Mouse (Mus musculus): ENCODE data around the gene Il1b.

Gene Il1b

DNA sequence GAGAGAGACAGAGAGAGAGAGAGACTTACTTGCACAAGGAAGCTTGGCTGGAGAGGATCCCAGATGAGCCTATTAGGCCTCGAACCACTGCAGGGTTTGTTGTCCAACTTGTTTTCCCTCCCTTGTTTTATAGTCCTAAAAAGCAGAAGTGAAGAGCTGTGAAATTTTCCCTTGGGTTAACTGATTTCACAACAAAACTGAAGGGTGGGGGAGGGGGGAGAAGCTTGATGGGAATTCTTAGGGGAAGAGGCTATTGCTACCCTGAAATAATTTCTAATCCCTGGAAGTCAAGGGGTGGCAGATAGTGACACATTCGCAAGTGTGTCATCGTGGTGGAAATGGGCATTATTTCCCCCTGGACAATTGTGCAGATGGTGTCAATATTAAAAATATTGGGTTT, at the start of gene Il1b:
TSS of gene Il1b (minus strand) at position 101 of the 400 bp plus-strand sequence.
- DNase-seq (ENCODE audit: low spot score in 2 of 2), result no peak

DNA sequence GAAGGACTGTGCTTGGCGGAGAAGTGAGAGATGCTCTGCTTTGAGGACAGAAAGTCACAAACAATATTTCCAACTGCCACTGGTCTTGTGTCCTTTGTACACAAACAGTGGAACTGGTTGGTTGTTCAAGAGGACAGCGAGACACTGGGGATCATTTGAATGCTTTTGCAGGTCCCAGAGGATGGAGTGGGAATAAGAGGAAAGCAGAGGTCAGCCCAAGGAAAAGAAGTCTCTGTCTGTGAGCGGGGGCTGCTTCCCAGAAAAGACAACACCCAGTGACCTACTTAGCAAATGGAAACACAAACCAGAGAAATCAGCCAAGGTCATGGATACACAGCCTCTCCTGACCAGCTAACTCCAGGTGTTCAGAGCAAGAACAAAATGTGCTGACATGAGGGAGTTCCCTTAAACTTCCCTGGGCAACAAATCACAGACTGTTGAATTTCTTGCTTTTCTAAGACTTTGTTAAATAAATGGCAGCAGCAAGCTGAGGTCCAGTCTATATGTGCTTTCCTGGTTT, 48.5 kb upstream of the Il1b start:
- no peak for DNase-seq (ENCODE audit: low spot score in 2 of 2)

DNA sequence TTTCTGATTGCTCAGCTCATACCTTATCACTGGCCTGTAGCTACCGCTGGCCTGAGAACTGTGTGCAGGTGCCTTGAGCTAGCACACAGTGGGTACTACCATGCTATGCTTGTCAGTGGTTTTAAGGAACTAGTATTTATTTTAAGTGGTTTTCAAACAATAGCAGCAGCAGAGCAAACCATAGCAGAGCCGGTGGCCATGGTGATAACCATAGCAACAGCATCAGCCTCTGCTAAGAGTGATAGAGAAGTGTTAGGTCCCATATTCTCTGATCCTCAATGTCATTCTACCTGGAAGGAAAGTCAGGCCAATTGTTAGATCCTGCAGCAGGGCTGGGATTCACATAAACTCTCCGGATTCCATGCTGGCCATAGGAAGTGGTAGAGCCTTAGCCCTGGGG, 43.7 kb upstream of the Il1b start:
- DNase-seq (ENCODE audit: low spot score in 2 of 2), result no peak

DNA sequence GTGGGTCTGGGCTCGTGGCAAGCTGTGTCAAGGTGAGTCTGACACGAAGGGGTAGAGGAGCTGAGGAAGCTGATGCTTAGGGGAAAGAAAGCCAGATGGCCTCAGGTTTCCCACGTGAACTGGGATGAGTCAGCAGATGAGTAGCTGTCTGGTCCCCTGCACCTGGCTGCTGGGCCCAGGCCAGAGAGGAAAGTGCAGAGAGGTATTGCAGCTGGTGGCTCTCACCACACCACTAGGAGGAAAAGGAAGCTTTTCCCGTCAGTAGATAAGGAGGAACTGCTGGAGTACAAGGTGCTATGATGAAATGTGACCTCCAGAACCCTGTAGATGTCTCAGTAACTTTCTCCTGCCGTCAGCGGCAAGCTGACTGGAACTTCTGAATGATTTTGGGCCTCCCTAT, 42.5 kb upstream of the Il1b start:
- no peak for DNase-seq (ENCODE audit: low spot score in 2 of 2)

DNA sequence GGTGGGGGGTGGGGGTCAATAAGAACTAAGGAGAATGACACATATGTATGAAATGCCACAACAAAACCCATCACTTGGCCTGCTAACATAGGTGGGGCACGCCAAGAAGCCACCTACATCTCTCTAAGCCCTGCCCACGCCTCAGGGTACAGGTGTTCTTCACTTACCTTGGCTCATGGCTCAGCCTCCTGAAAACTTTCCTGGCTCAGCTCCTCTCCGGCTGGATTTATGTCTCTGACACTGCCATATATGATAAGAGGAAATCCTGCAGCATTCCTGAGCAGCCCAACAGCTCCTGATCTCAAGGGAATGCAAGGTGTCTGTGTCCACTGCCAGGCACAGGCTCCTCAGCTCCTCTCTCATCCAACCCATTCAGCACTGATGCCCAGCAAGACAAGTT, 40.7 kb upstream of the Il1b start:
- no peak for DNase-seq (ENCODE audit: low spot score in 2 of 2)

DNA sequence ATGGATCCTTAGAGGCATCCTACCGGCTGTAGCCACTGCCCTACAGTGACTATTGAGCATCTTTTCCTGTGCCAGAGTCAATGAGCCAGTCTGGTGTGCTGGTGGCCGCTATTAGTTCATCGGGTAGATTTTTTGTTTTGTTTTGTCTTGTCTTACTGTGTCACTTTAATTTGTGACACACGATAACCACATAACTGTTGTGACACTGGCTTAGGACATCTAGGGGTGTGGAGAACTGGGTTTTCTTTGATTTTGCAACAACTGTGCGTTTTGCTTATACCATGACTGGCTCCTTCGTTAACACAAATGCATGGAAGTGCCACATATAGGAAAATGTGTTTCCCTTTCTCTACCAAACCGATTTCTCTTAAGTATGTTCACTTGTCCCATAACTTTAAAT, 39.4 kb upstream of the Il1b start:
- DNase-seq (ENCODE audit: low spot score in 2 of 2), result no peak

DNA sequence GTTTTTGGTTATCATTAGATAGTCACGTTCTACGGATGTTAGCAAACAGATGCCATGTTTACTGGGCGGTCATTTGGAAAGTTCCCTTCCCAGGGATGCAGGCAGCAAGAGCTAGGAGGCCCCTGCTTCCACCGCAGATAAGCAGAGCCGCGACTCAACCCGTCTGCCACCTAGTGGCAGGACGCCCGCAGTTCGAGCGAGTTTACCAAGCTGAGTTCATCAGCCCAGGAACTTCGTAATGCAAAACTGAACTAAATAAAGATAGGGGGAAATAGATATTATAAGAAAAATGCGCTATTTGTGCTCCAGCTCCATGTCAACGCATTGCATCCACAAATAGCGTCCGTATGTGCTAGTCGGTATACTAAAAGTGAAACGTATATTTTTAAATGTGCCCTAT, 37.5 kb upstream of the Il1b start:
- DNase-seq (ENCODE audit: low spot score in 2 of 2), result peak; percentile 69 to 79

DNA sequence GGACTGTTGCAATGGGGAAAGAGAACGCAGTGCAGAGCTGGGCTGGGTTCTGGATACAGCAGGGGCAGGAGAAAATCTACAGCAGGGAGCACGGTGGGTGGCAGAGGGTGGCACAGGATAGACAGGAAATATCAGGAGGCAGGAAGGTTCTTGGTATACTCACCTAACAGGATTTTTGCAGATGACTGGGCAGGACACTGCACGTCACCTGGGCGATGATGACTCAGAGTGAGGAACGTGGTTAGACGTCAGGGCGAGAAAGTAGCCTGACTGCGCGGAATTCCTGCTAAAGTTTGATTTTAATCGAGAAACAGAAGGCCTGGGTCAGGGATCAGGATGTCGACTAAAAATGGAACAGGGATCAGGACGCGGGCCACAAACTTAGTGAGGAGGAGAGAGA, 36.7 kb upstream of the Il1b start:
- DNase-seq (ENCODE audit: low spot score in 2 of 2), result no peak

DNA sequence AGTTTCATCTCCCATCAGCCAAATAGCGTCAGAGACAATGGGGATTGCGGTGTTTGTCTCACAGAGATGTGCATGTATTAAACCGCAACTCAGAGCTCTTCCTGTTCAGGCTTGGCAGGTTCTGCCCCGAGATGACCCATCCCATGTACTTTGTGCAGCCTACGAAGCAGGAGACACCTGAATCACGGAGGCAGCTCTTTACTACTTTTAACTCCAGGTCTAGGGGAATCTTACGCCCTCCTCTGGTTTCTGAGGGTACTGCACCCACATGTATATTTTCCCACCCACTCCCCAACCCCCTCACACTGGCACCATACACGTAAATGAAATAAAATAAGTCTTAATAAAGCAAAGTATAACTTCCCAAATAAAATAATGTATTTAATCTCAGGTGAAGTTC, 35.6 kb upstream of the Il1b start:
- no peak for DNase-seq (ENCODE audit: low spot score in 2 of 2)

DNA sequence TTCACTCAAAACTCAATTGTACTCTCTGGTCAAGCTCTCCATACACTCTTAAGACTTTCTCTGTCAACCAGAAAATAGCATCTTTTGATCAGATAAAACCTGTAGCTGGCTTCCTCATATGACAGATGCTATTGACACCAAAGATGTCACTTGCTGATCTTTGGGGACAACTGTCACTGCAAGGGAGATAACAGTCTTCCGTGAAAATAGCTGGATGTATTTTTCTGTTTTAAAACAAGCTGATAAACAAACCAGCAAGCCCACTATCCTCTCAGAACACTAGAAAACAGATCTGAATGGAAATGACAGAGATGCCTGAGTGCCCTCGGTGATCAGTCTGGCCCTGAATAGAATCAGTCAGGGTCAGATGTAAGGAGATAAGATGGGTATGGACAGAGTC, 32.8 kb upstream of the Il1b start:
- DNase-seq (ENCODE audit: low spot score in 2 of 2), result no peak

DNA sequence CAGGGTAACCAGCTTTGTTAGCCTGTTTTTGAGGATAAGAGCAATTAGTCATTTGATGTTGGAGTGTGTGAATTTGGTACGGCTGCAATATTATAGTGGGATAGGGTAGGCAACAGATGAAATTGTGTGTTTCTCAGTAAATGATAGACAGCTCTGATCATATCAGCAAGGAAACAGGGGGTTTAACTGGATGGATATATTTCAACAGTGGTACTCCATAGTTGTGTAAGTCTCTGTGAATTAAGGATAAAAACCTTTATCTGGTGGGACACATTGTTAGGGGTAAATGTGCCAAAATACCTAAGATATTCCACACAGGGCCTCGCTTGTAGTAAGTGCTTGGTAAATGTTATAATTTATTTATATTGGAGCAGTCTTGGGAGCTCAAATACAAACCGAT, 31.4 kb upstream of the Il1b start:
- DNase-seq (ENCODE audit: low spot score in 2 of 2), result no peak

DNA sequence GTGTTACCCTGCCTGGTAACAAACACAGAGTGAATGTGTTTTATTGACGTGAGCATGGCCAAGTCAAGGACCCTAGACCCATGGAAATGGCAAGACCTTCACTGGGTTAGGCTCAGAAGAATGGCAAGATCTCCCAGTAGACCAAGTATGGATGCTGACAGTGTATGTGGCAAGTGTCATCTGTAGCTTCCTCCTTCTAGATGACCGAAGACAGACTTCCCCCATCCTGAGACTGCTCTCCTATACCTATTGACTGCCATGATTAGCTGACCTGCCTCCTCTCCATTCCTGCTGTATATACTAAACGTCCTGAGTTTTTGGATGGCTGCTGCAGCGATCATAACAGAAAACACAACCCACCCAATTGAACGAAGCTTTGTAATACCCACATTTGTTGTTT, 30.9 kb upstream of the Il1b start:
- no peak for DNase-seq (ENCODE audit: low spot score in 2 of 2)

DNA sequence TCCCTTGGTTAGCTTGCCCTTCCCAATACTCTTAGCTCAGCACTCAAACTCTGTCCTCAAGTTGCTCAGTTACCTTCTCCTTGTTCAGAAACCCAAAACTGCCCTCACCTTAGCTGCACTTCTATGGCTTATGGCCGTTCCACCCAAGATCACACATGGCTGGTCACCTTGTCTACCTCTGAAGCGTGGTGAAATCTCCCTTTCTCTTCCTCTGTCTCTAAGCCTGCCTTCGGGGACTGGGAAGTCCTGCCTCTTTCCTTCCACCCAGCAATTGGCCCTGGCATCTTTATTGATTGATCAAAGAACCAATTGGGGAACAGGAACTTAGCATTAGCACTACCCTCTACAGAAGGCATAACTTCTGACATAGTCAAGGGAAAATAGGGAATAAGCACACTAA, 27.2 kb upstream of the Il1b start:
- DNase-seq (ENCODE audit: low spot score in 2 of 2), result no peak

DNA sequence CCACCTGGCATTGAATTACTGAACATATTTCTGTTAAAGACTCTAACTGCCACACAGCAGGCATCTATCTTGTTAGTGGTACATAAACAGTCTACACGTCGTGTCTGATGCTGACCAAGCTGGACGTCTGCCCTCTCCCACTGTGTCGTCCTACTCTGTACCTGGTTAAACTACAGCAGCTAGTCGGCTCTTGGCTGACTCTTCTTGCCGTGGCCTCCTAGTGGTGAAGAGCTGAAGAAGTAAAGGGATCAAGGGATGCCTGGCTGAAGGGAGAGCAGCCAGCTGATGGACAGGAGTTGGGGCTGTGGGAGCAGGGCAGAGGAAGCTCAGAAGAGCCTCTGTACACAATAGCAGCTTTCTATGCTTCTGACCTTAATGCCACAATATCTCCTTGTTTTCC, 22.6 kb upstream of the Il1b start:
- peak in 1 of 2 experiments; percentile 7 for DNase-seq (ENCODE audit: low spot score in 2 of 2)

DNA sequence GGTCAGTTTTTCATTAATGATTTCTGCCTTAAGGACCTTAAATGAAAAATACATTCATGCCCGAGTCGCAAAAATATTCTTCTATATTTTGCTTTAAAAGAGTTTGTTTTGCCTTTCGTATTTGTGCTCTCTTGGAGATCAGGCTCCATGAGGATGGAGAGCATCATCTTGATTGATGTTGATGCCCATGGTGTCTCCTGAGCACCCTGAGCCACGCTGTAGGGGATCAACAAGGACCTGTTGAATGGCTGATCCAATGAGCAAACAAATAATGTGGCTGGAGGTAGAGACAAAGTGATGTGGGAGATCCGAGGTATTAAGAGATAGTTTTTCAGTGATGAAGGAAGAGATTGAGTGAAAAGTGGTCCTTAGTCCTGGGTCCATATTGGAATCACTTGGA, 19.2 kb upstream of the Il1b start:
- DNase-seq (ENCODE audit: low spot score in 2 of 2), result no peak

DNA sequence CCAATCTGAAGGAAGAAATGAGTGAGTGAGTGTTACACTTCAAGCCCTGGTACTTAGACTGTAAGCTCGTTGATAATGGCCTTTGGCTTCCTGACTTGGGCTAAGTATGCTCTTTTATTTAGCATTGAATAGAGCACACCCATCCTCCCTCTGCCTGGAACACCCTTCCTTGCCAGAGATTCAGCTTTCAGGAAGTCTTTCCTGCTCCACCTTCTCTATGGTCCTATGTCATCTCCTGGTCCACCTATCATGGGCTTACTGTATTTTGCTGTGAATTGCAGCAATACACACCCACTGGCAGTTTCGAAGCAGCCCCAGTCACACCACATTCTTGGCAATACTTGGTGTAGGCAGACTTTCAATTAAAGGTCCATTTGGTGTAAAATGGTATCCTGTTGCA, 18.4 kb upstream of the Il1b start:
- no peak for DNase-seq (ENCODE audit: low spot score in 2 of 2)

DNA sequence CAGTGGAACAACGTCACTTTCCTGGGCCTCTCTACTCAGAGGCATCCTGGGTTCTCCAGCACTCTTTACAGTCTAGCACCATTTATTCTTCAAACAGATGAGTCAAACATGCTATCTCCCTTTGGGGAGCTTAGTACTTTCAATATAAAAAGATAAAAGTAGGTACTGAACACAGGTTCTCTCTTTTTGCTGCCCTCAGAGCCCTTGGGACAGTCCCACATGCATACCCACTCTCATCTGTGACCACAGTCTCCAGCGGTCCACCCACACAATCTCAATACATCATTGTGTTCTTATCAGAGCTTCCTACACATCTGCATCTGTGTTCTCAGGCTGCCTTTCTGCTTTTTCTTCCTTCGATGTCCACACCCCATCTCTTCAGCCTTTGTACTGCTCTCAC, 14.4 kb upstream of the Il1b start:
- no peak for DNase-seq (ENCODE audit: low spot score in 2 of 2)

DNA sequence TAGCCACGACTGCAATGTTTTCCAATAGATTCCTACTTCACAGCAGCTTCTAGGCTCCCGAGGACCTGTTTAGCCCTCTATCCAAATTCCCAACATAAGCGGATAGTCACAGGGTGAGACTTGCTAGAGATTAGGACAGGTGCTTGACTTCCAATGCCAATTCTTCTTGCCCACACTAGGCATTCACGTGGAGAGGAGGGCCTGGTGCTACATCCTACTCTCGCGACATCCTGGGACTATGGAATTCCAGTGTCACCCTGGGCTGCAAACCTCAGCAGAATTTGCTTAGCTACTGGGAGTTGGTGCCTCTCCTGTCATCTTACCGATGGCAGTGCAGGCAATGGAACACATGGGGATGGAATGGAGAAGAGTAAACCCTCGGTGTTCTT, 13.3 kb upstream of the Il1b start:
- DNase-seq (ENCODE audit: low spot score in 2 of 2), result no peak

DNA sequence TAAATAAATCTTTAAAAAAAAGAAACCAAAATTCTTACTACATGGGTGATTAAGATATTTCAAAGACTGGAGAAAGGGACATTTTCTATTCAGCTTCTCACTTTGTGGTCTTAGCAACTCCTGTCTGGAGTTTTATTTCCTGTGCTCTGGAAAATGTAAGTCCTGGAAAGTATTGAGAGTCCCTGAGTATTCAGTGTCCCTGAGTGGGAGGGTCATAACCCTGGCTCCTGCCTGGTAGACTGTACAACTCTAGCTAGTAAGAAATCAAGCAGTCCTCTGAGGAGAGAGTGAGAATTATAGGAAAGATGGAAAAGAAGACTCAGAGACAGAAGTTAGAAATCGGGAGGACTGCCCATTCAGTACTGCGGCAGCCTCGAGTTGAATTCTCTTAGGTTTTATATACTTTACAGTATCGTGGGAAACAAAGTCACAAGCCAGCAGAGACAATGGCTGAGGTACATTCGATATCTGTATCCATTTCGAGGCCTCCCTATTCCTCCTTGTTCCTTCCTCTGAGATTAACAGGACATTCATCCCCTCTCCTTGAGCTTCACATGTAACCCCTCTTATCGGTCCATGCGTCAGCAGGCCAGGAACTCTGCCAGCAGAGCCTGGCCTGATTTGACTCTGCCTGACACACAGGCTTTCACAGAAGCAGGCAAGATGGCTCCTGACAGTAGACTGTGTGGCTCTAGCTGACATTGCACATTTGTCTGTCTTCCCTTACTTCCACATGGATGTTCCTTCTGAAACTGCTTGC, 12.8 kb upstream of the Il1b start:
- no peak for DNase-seq (ENCODE audit: low spot score in 2 of 2)

DNA sequence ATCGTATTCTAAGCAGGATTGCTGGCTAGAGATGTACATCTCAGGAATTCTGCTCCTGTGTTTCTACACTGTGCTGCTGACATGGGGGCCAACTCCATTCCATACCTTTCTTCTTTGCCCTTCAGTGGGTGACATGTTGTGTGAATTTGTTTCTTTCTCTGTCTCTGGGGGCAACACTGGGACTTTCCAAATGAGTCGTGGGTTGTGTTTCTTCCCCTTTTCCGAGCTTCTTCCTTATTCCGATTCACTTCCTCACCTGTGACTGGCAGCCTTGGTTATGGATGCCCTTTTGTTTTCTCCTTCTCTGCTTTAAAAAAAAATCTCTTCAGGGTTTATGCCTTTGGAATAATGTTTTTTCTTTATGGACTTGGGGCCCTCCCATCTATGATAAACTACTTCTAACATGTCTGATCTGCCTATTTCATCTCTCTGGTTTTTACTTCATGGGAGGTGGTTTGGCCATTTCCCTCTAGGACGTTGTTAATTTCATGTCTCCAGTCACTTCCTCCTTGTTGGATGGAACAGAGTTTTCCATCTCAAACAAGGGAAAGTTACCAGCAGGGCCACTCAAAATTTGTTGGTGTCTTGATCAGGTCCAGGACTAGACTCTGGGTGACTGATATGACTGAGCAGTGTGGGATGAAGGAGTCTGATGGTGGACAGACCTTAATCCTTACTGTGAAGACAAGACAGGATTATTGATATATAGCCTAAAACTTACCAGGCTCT, 10.0 kb upstream of the Il1b start:
- no peak for DNase-seq (ENCODE audit: low spot score in 2 of 2)

DNA sequence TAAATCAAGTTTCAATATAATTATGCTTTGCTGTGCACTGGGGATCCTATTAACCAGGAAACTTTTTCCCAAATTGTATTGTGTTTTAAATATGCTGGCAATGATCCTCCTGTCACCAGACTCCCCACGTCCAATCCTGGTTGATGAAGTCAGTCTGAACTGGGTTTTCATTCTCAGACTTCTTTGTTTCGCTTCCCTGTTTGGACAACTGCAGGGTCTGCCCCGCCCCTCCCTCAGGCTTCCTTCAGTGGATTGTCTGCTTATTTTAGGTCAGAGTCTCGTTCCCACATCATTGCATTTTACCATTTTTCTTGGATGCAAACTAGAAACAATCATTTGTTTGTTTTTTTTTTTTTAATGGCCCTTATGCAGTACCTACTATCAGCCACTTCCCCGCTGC, 9.3 kb upstream of the Il1b start:
- no peak for DNase-seq (ENCODE audit: low spot score in 2 of 2)

DNA sequence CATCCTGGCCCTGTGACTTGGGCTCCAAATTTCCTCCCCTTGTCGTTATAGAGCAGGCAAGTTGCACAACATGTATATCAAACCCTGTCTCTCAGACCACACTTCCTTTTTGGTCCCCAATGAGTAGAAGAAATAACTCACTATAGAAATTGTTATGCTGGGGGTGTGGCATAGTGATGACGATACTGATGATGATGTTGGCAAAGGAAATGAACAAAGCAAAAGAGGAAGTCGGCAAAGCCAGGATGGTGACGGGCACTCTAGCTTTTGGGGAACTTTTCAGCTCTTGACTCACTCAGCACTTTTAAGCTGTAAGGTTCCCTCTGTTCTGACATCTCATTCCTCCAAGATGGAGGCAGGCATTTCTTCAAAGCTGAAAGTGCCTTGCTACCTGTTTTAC, 2.4 kb upstream of the Il1b start:
- no peak for DNase-seq (ENCODE audit: low spot score in 2 of 2)

DNA sequence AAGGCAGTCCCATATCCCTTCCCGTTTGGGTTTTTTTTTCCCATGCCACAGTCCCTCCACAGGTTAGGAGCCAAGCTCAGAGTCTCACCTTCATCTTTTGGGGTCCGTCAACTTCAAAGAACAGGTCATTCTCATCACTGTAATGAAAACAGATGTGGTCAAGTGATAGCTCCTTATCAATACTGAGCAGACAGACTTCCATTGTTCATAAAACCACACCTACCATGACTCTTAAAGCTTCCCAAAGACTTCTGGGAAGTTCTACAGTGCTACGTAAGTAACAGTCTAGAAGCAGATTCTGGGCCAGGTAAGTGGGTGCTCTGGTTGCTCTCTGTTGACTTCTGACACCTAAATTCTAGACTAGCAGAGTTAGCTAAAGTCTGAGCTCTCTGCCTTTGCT, 1.3 kb downstream of the Il1b start:
- no peak for DNase-seq (ENCODE audit: low spot score in 2 of 2)

All from cerebellum, postnatal 4 days (tissue).